9 mouse cellular contexts compared by ENCODE assay signal in the genomic region with DNA sequence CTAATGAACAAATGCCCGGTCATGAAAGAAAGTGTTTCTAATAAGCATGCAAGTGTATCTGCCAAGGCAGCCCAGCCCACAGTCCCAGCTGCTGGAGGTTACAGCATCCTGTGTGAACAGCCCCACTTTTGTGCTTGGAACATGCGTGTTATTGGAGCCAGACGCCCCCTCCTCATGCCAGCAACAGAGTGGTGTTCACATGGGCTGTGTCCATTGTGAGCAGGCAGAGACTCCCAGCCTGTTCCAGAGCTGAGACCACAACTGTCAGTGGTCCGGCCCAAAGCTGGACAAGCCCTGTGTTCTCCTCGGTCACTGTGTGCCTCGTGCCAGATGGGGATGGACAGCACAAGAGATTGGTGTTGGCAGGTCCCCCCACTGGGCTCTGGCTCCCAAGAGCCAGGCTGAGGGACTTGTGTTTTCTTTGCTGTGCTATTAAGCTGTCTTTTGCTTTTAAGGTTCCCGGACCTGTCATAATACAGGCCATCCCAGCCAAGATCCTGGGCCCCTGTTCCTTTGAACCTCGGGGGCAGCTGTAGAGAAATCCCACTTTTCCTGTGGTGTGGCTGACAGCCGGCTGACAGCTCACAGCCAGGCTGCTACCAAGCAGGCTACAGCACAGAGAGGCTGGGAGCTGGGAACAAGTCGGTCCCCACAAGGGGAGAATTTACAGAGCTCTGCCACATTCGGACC.
DNase-seq lines count a peak whose midpoint lies in the region; ATAC-seq lines count a peak whose summit lies in the region.
"Had no signal": no experiment of that assay in that cellular context is flagged by ENCODE, and none has a peak within 500 bp of the region (broad histone marks: within the 10 kb centered on the region; RNA-seq: fewer than 3 reads in every experiment).

No protein-coding gene starts in this region.

- H3K27me3 ChIP-seq in forebrain, embryonic 14.5 days (replicated peaks; ENCODE audit: control insufficient read depth, insufficient read depth, low read length) = no peaks in the 10 kb centered on the region
- no peaks in the 10 kb centered on the region for H3K27me3 ChIP-seq in neural tube, embryonic 12.5 days (replicated peaks)
- no peaks in the 10 kb centered on the region for H3K27me3 ChIP-seq in intestine, embryonic 16.5 days (replicated peaks; ENCODE audit: control insufficient read depth, insufficient read depth, low read length)

- ATAC-seq in forebrain, embryonic 14.5 days = peak; percentile 60; the same call in 1 of the 2 replicates
- peak; percentile 21; the same call in 1 of the 2 replicates for ATAC-seq in neural tube, embryonic 12.5 days (ENCODE audit: low FRiP score, low read depth)
- no peak for ATAC-seq in intestine, embryonic 16.5 days

- no peaks in the 10 kb centered on the region for H3K9me3 ChIP-seq in forebrain, embryonic 14.5 days (replicated peaks; ENCODE audit: control insufficient read depth, low read length)
- H3K9me3 ChIP-seq in neural tube, embryonic 12.5 days = no peaks in the 10 kb centered on the region
- no peaks in the 10 kb centered on the region for H3K9me3 ChIP-seq in intestine, embryonic 16.5 days (ENCODE audit: control insufficient read depth, low read length)

- peak; percentile 24 to 53 for DNase-seq in left cerebral cortex, postnatal 10 days (ENCODE audit: extremely low spot score in 1 of 2, low spot score in 2 of 2)
- DNase-seq in left cerebral cortex, adult 18-20 months (ENCODE audit: low spot score in 2 of 2) = no peak
- DNase-seq in forebrain, embryonic 14.5 days (ENCODE audit: low spot score) = peak; percentile 63
- peak; percentile 35 to 39 for DNase-seq in layer of hippocampus, adult 8-10 months (ENCODE audit: low spot score in 2 of 2)
- no peak for DNase-seq in thymus, adult 18-20 months
- no peak for DNase-seq in kidney, adult 11 months
- DNase-seq: cerebellum, adult 8-10 months had no signal

- 42% methylated on average over 11 of the region's 11 CpGs for WGBS in forebrain, embryonic 14.5 days
- WGBS in neural tube, embryonic 12.5 days = 41% methylated on average over 11 of the region's 11 CpGs
- WGBS in intestine, embryonic 16.5 days = 43% methylated on average over 11 of the region's 11 CpGs

- no peaks in the 10 kb centered on the region for H3K36me3 ChIP-seq in forebrain, embryonic 14.5 days (ENCODE audit: control insufficient read depth, insufficient read depth, low read length)
- H3K36me3 ChIP-seq in neural tube, embryonic 12.5 days = no peaks in the 10 kb centered on the region
- H3K36me3 ChIP-seq in intestine, embryonic 16.5 days (ENCODE audit: control insufficient read depth, insufficient read depth, low read length) = no peaks in the 10 kb centered on the region

- H3K4me1 ChIP-seq in forebrain, embryonic 14.5 days (ENCODE audit: control insufficient read depth, insufficient read depth, low read length) = peaks cover 9% of the 10 kb centered on the region
- H3K4me1 ChIP-seq in neural tube, embryonic 12.5 days = peaks cover 17% of the 10 kb centered on the region; the same call in 1 of the 2 replicates
- H3K4me1 ChIP-seq in intestine, embryonic 16.5 days (ENCODE audit: control insufficient read depth, insufficient read depth, low read length) = no peaks in the 10 kb centered on the region

- no peak overlapping the region for H3K4me2 ChIP-seq in forebrain, embryonic 14.5 days (ENCODE audit: low read length)
- H3K4me2 ChIP-seq in neural tube, embryonic 12.5 days (replicated peaks) = no peak overlapping the region
- H3K4me2 ChIP-seq in intestine, embryonic 16.5 days (ENCODE audit: low read depth, low read length) = no peak overlapping the region

- intact Hi-C loops in left cerebral cortex, postnatal 10 days (cut with DNase I) = no loop called here

- no peak overlapping the region for H3K4me3 ChIP-seq in forebrain, embryonic 14.5 days (ENCODE audit: low read depth, low read length)
- no peak overlapping the region for H3K4me3 ChIP-seq in neural tube, embryonic 12.5 days
- no peak overlapping the region for H3K4me3 ChIP-seq in intestine, embryonic 16.5 days (ENCODE audit: low read length)

- H3K27ac ChIP-seq in forebrain, embryonic 14.5 days (ENCODE audit: low read depth, low read length) = no peak overlapping the region
- no peak overlapping the region for H3K27ac ChIP-seq in neural tube, embryonic 12.5 days
- no peak overlapping the region for H3K27ac ChIP-seq in intestine, embryonic 16.5 days (ENCODE audit: low read length)

- peak overlapping the region; percentile 45; the same call in 1 of the 2 replicates for H3K9ac ChIP-seq in forebrain, embryonic 14.5 days (ENCODE audit: low read length)
- no peak overlapping the region for H3K9ac ChIP-seq in neural tube, embryonic 12.5 days
- H3K9ac ChIP-seq in intestine, embryonic 16.5 days (ENCODE audit: low read depth, low read length) = no peak overlapping the region

Comparison
In these comparisons a context has a peak if more than half of its experiments do, and no peak if none do; other contexts are left out.
1. DNase-seq: peak in left cerebral cortex, postnatal 10 days (2 of 2), forebrain, embryonic 14.5 days (single experiment) and layer of hippocampus, adult 8-10 months (2 of 2); none in left cerebral cortex, adult 18-20 months (0 of 2), thymus, adult 18-20 months (0 of 2) and kidney, adult 11 months (single experiment).